Mouse (Mus musculus) spleen, postnatal 0 days (tissue): ENCODE measurements around the gene Echdc1. TPM values are rescaled to one million over a fixed set of nuclear protein-coding genes. Genes with fewer than 3 reads are reported as not detected.

Source experiments
- polyA plus RNA-seq: library from polyadenylated mRNA; unstranded; fragments of >200 nt; fragmentation: Nextera tagmentation; extraction: Ambion mirVana; gene quantifications from 2 replicates; pipeline ENCODE4 v1.2.1, GENCODE M21; 2015

Echdc1 gene
- polyA plus RNA-seq = 13.2 and 15.2 TPM in 2 replicates

GRCm38 (mm10) chr10:29313064-29313638, at the start of gene Echdc1:
Gene Echdc1 (plus strand): TSS chr10:29313166.

GRCm38 (mm10) chr10:29362197-29362900, 49.4 kb downstream of the Echdc1 start, which contains the start of gene Rnf146:
Gene Rnf146 (minus strand): TSS chr10:29362442.

Other genes starting within 250 kb of the Echdc1 start
- not detected in 2 replicates for gene Soga3, start 169.3 kb upstream of the Echdc1 start, polyA plus RNA-seq
- gene Gm49353, start 114.2 kb upstream of the Echdc1 start, polyA plus RNA-seq = not detected in 2 replicates
- not detected in 2 replicates for gene 9330159F19Rik, start 101.6 kb upstream of the Echdc1 start, polyA plus RNA-seq
- 20.9 and 24.1 TPM in 2 replicates for gene Rnf146, start 49.3 kb downstream of the Echdc1 start, polyA plus RNA-seq
- gene Rspo3, start 222.7 kb downstream of the Echdc1 start, polyA plus RNA-seq = 6.4 and 7.8 TPM in 2 replicates